Mouse (Mus musculus): ENCODE measurements around the gene Lrfn1. TPM values are rescaled to one million over a fixed set of nuclear protein-coding genes. Genes with fewer than 3 reads are reported as not detected.

Lrfn1 gene
- polyA plus RNA-seq, 1 experiment from 2014 or later, result 1.7 TPM

DNA sequence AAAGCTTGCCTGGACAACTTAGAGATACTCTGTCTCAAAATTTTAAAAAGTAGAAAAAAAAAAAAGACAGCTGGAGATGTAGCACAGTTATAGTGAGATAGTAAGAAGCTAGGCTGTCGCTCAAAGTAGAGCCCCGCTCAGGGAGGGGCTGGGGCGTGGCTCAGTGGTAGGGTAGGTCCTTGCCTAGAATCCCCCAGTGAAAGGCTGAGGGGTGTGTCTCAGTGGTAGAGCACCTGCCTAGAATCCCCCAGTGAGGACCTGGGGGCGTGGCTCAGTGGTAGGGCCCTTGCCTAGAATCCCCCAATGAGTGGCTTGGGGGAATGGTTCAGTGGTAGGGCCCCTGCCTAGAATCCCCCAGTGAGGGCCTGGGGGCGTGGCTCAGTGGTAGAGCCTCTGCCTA lies 8.6 kb downstream of the Lrfn1 start:
- Histone ChIP-seq H3K27me3 (replicated peaks; ENCODE audit: control insufficient read depth, insufficient read depth, low read length) (no peaks in the 10 kb centered on the region), H3K4me2 (no peak overlapping the region), H3K9me3 (ENCODE audit: control insufficient read depth, low read length) (no peaks in the 10 kb centered on the region), H3K27ac (ENCODE audit: low read depth, low read length) (no peak overlapping the region), H3K4me1 (replicated peaks; ENCODE audit: control insufficient read depth, insufficient read depth, low read length) (no peaks in the 10 kb centered on the region), H3K4me3 (ENCODE audit: low read depth, low read length) (no peak overlapping the region), H3K36me3 (ENCODE audit: control insufficient read depth, insufficient read depth, low read length) (peaks cover 5% of the 10 kb centered on the region; the same call in 1 of the 2 replicates), H3K9ac (ENCODE audit: low read depth, low read length) (no peak overlapping the region)
- DNase-seq (ENCODE audit: low spot score) (no peak), ATAC-seq (replicated peaks; ENCODE audit: low FRiP score) (no peak)
- 87% methylated on average over 4 of the region's 5 CpGs for WGBS

DNA sequence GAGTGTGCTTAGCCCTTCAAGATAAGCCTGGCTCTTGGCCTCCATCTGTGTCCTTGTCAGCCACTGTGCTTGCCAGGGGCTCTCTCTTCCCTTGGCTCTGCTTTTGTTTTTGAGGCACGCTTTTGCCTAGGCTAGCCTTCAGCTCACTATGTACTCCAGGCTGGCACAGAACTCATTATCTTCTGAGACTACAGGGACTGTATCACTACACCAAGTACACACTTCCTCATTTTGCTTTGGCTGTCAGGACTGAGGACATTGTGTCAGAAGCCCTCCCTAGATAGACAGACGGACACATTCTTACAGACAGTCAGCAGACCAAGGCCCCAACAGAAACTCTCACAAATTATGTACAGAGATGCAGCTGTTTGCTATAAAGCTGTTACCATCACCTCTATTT lies 11.0 kb downstream of the Lrfn1 start:
- Histone ChIP-seq H3K4me2 (no peak overlapping the region), H3K9ac (ENCODE audit: low read depth, low read length) (no peak overlapping the region), H3K4me1 (replicated peaks; ENCODE audit: control insufficient read depth, insufficient read depth, low read length) (peaks cover 12% of the 10 kb centered on the region), H3K9me3 (ENCODE audit: control insufficient read depth, low read length) (no peaks in the 10 kb centered on the region), H3K4me3 (ENCODE audit: low read depth, low read length) (no peak overlapping the region), H3K27ac (ENCODE audit: low read depth, low read length) (no peak overlapping the region), H3K36me3 (ENCODE audit: control insufficient read depth, insufficient read depth, low read length) (peaks cover 5% of the 10 kb centered on the region; the same call in 1 of the 2 replicates), H3K27me3 (replicated peaks; ENCODE audit: control insufficient read depth, insufficient read depth, low read length) (peaks cover 16% of the 10 kb centered on the region)
- DNase-seq (ENCODE audit: low spot score) (no peak), ATAC-seq (replicated peaks; ENCODE audit: low FRiP score) (no peak)
- 78% methylated on average over 2 of the region's 2 CpGs for WGBS

DNA sequence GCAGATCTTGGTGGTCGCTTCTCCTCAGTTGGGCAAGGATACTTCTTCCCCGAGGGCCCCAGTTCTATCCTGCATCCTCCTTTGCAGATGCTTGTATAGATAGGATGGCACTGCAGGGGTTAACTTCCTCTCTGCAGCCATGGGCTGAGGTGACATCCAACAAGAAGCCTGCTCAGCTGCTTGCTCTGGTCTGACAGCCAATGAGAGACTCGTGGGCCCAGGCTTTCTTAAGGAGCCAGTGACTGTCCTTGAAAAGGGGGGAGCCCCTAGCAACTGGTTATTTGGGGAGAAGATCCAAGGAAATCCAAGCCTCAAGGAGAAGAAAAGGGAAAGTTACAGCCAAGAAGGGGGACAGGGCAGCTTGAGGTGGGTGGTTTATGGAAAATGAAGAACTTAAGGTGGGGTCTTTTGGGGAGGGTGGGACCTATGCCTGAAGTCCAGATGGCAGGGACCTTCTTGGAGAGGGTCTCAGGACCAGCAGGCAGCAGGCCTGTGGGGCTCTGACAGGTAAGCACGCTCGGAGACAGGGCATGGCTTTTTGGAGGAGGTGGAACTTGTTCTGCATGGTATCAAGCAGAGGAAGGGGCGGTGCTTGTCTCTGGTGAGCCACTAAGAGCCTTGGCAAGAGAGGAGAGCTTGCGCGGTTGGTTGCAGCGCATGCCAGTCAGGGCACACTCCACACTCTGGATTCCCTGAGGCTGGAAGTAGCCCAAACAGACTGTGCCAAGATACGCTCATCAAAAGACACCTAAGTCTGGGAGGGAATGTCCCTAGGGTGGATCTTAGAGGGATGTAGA lies 12.8 kb downstream of the Lrfn1 start:
- peak; percentile 44; the same call in 1 of the 2 replicates for ATAC-seq (replicated peaks; ENCODE audit: low FRiP score)
- Histone ChIP-seq H3K27ac (ENCODE audit: low read depth, low read length) (no peak overlapping the region), H3K9me3 (ENCODE audit: control insufficient read depth, low read length) (no peaks in the 10 kb centered on the region), H3K4me3 (ENCODE audit: low read depth, low read length) (no peak overlapping the region), H3K4me1 (replicated peaks; ENCODE audit: control insufficient read depth, insufficient read depth, low read length) (peaks cover 12% of the 10 kb centered on the region), H3K4me2 (peak overlapping the region; percentile 20; the same call in 1 of the 2 replicates), H3K9ac (ENCODE audit: low read depth, low read length) (no peak overlapping the region), H3K36me3 (ENCODE audit: control insufficient read depth, insufficient read depth, low read length) (no peaks in the 10 kb centered on the region), H3K27me3 (replicated peaks; ENCODE audit: control insufficient read depth, insufficient read depth, low read length) (peaks cover 16% of the 10 kb centered on the region)
- no peak for DNase-seq (ENCODE audit: low spot score)
- WGBS, result 50% methylated on average over 10 of the region's 10 CpGs

DNA sequence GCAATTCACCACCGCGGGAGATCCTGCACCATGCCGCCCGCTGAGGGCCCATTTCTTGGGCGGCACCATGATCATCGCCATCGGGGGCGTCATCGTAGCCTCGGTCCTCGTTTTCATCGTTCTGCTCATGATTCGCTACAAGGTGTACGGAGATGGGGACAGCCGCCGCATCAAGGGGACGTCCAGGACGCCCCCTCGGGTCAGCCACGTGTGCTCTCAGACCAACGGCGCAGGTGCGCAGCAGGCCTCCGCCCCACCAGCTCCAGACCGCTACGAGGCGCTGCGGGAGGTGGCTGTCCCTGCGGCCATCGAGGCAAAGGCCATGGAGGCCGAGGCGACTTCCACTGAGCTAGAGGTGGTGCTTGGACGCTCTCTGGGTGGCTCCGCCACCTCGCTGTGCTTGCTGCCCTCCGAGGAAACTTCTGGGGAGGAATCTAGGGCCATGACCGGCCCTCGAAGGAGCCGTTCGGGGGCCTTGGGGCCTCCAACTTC lies 15.0 kb downstream of the Lrfn1 start:
- Histone ChIP-seq H3K36me3 (ENCODE audit: control insufficient read depth, insufficient read depth, low read length) (no peaks in the 10 kb centered on the region), H3K9me3 (ENCODE audit: control insufficient read depth, low read length) (no peaks in the 10 kb centered on the region), H3K4me1 (replicated peaks; ENCODE audit: control insufficient read depth, insufficient read depth, low read length) (peaks cover 12% of the 10 kb centered on the region), H3K27ac (ENCODE audit: low read depth, low read length) (no peak overlapping the region), H3K4me2 (peak overlapping the region; percentile 94), H3K9ac (ENCODE audit: low read depth, low read length) (peak overlapping the region; percentile 57), H3K27me3 (replicated peaks; ENCODE audit: control insufficient read depth, insufficient read depth, low read length) (peaks cover 16% of the 10 kb centered on the region), H3K4me3 (ENCODE audit: low read depth, low read length) (peak overlapping the region; percentile 60)
- WGBS, result 34% methylated on average over 40 of the region's 40 CpGs
- no peak for ATAC-seq (replicated peaks; ENCODE audit: low FRiP score)
- DNase-seq (ENCODE audit: low spot score), result no peak

DNA sequence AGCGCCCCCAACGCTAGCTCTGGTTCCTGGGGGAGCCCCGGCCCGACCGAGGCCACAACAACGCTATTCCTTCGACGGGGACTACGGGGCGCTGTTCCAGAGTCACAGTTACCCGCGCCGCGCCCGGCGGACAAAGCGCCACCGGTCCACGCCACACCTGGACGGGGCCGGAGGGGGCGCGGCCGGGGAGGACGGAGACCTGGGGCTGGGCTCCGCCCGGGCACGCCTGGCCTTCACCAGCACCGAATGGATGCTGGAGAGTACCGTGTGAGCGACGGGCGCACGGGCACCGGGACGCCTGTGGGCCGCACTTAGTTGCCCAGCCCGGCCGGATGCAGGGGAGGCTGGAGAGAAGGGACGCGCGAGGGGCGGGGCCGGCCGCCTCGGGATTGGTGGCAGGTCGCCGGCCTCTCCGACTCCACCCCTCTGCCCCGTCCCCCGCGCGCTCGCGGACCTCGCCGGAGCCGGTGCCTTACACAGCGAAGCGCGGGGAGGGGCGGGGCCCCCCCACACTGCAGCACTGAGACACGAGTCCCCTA lies 15.5 kb downstream of the Lrfn1 start:
- no peak overlapping the region for H3K27ac ChIP-seq (ENCODE audit: low read depth, low read length)
- DNase-seq (ENCODE audit: low spot score) (peak; percentile 77), ATAC-seq (replicated peaks; ENCODE audit: low FRiP score) (peak; percentile 76)
- no peaks in the 10 kb centered on the region for H3K36me3 ChIP-seq (ENCODE audit: control insufficient read depth, insufficient read depth, low read length)
- H3K4me3 ChIP-seq (ENCODE audit: low read depth, low read length), result peak overlapping the region; percentile 60
- peak overlapping the region; percentile 94 for H3K4me2 ChIP-seq
- H3K4me1 ChIP-seq (replicated peaks; ENCODE audit: control insufficient read depth, insufficient read depth, low read length), result peaks cover 12% of the 10 kb centered on the region
- peak overlapping the region; percentile 57 for H3K9ac ChIP-seq (ENCODE audit: low read depth, low read length)
- 2% methylated on average over 54 of the region's 63 CpGs for WGBS
- peaks cover 16% of the 10 kb centered on the region for H3K27me3 ChIP-seq (replicated peaks; ENCODE audit: control insufficient read depth, insufficient read depth, low read length)
- H3K9me3 ChIP-seq (ENCODE audit: control insufficient read depth, low read length), result no peaks in the 10 kb centered on the region

DNA sequence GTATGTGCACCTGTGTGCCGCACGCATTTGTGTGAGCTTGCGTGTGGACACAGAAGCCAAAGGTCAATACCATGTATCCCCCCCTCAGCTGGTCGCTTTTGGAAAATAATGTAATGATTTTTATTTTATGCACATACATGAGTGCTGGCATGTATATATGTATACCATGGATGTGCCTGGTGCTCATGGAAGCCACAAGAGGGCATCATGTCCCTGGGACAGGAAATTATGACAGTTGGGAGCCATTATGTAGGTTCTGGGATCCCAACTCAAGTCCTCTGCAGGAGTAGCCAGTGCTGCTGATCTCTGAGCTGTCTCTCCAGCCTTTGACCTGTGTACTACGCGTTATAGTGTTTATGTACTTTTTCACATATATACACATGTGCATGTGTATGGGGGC lies 24.4 kb downstream of the Lrfn1 start:
- no peak overlapping the region for H3K4me2 ChIP-seq
- DNase-seq (ENCODE audit: low spot score) (no peak), ATAC-seq (replicated peaks; ENCODE audit: low FRiP score) (no peak)
- WGBS, result 85% methylated on average over 6 of the region's 6 CpGs
- H3K36me3 ChIP-seq (ENCODE audit: control insufficient read depth, insufficient read depth, low read length), result no peaks in the 10 kb centered on the region
- no peaks in the 10 kb centered on the region for H3K9me3 ChIP-seq (ENCODE audit: control insufficient read depth, low read length)
- no peak overlapping the region for H3K4me3 ChIP-seq (ENCODE audit: low read depth, low read length)
- H3K27ac ChIP-seq (ENCODE audit: low read depth, low read length), result no peak overlapping the region
- no peak overlapping the region for H3K9ac ChIP-seq (ENCODE audit: low read depth, low read length)
- no peaks in the 10 kb centered on the region for H3K4me1 ChIP-seq (replicated peaks; ENCODE audit: control insufficient read depth, insufficient read depth, low read length)
- H3K27me3 ChIP-seq (replicated peaks; ENCODE audit: control insufficient read depth, insufficient read depth, low read length), result no peaks in the 10 kb centered on the region

DNA sequence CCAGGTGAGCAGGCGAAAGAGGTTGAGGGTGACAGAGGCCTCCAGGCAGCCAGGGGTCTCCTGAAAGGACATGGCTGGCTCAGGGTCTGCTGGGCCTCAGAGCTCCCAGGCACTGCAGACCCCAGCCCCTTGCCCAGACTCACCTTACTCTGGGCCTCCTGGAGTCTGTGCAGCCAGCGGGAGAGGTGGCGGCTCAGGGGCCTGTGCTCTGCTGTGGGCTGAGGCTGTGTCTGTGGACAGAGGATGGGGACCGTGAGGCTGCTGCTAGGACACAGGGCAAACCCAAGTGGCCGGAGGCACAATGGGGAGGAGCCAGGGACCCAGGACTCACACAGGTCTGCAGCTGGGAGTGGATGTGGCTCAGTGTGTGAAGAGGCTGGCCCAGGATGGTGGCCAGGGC lies 25.6 kb downstream of the Lrfn1 start:
- H3K4me2 ChIP-seq, result no peak overlapping the region
- ATAC-seq (replicated peaks; ENCODE audit: low FRiP score), result no peak
- no peak overlapping the region for H3K9ac ChIP-seq (ENCODE audit: low read depth, low read length)

DNA sequence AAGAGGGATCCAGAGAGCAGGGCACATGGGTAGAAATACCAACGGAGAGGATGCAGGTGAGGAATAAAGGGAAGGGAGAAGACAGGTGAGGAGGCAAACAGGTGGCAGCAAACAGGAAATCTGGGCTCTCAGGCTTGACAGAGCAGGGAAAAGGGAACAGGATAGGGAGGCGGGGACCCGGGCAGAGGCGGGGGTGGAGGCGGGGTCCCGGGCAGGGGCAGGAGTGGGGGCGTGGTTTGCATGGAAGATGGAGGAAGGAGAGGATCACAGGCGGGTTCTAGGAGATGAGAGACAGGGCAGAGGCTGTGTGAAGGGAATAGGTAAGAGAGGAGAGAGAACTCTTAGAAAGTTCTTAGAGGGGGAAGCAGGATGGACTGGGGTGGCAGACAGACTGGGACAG lies 27.1 kb downstream of the Lrfn1 start:
- Histone ChIP-seq H3K9me3 (ENCODE audit: control insufficient read depth, low read length) (no peaks in the 10 kb centered on the region), H3K27me3 (replicated peaks; ENCODE audit: control insufficient read depth, insufficient read depth, low read length) (no peaks in the 10 kb centered on the region), H3K4me2 (no peak overlapping the region), H3K36me3 (ENCODE audit: control insufficient read depth, insufficient read depth, low read length) (no peaks in the 10 kb centered on the region), H3K4me3 (ENCODE audit: low read depth, low read length) (no peak overlapping the region), H3K27ac (ENCODE audit: low read depth, low read length) (no peak overlapping the region), H3K9ac (ENCODE audit: low read depth, low read length) (no peak overlapping the region), H3K4me1 (replicated peaks; ENCODE audit: control insufficient read depth, insufficient read depth, low read length) (no peaks in the 10 kb centered on the region)
- 8% methylated on average over 8 of the region's 8 CpGs for WGBS
- ATAC-seq (replicated peaks; ENCODE audit: low FRiP score), result no peak
- no peak for DNase-seq (ENCODE audit: low spot score)

More for the DNA sequence above, 25.6 kb downstream of the Lrfn1 start:
- 78% methylated on average over 5 of the region's 5 CpGs for WGBS
- no peak overlapping the region for H3K27ac ChIP-seq (ENCODE audit: low read depth, low read length)
- DNase-seq (ENCODE audit: low spot score), result no peak
- no peak overlapping the region for H3K4me3 ChIP-seq (ENCODE audit: low read depth, low read length)
- H3K9me3 ChIP-seq (ENCODE audit: control insufficient read depth, low read length), result no peaks in the 10 kb centered on the region
- H3K36me3 ChIP-seq (ENCODE audit: control insufficient read depth, insufficient read depth, low read length), result no peaks in the 10 kb centered on the region
- H3K4me1 ChIP-seq (replicated peaks; ENCODE audit: control insufficient read depth, insufficient read depth, low read length), result no peaks in the 10 kb centered on the region
- H3K27me3 ChIP-seq (replicated peaks; ENCODE audit: control insufficient read depth, insufficient read depth, low read length), result no peaks in the 10 kb centered on the region

DNA sequence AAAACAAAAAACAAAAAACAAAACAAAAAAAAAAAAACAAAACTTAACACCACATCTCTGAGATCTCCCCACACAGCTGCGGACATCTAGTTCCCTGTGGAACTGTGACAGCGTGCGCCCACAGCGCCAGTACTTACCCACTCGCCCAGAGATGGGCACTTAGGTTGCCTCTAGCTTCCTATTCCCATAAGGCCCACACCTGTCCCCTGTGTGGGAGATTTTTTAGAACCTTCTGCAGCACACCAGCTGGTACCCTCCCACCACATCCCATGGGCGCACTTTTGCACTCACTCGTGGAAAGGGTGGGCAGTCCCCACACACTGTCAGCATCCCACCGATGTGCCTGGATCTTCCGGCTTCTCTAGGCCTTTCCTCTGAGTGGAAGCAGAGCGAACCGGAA lies 31.1 kb downstream of the Lrfn1 start:
- Histone ChIP-seq H3K4me1 (replicated peaks; ENCODE audit: control insufficient read depth, insufficient read depth, low read length) (no peaks in the 10 kb centered on the region), H3K27me3 (replicated peaks; ENCODE audit: control insufficient read depth, insufficient read depth, low read length) (peaks cover 5% of the 10 kb centered on the region; the same call in 1 of the 2 replicates), H3K9ac (ENCODE audit: low read depth, low read length) (no peak overlapping the region), H3K27ac (ENCODE audit: low read depth, low read length) (no peak overlapping the region), H3K36me3 (ENCODE audit: control insufficient read depth, insufficient read depth, low read length) (no peaks in the 10 kb centered on the region), H3K4me2 (no peak overlapping the region), H3K4me3 (ENCODE audit: low read depth, low read length) (no peak overlapping the region), H3K9me3 (ENCODE audit: control insufficient read depth, low read length) (no peaks in the 10 kb centered on the region)
- WGBS, result 82% methylated on average over 11 of the region's 11 CpGs
- DNase-seq (ENCODE audit: low spot score) (no peak), ATAC-seq (replicated peaks; ENCODE audit: low FRiP score) (no peak)

All from liver, embryonic 11.5 days (tissue).